Mouse (Mus musculus) forebrain, embryonic 16.5 days (tissue): ENCODE measurements around the gene Phf21a. TPM values are rescaled to one million over a fixed set of nuclear protein-coding genes. Genes with fewer than 3 reads are reported as not detected.

ENCODE experiments used
- ATAC-seq: fragments of 200-750 bp; cut with Nextera tagmentation; 2 replicates; pipeline ENCODE4 v1.8.0; 2017; ENCODE audit warnings: mild to moderate bottlenecking, moderate library complexity
- H3K27ac ChIP-seq: fragments of 300-500 bp; sonication (generic); 2 replicates; pipeline ENCODE4 v1.5.1; 2014; ENCODE audit warnings: low read length, control low read depth
- H3K27me3 ChIP-seq: fragments of 300-500 bp; sonication (generic); replicated peaks from 2 replicates; pipeline ENCODE4 v1.6.1; 2014; ENCODE audit warnings: low read length; ENCODE audit not compliant: control insufficient read depth, insufficient read depth
- H3K36me3 ChIP-seq: fragments of 300-500 bp; sonication (generic); 2 replicates; pipeline ENCODE4 v1.6.1; 2014; ENCODE audit not compliant: control insufficient read depth, insufficient read depth
- H3K4me1 ChIP-seq: fragments of 300-500 bp; sonication (generic); replicated peaks from 2 replicates; pipeline ENCODE4 v1.6.1; 2014; ENCODE audit warnings: low read length; ENCODE audit not compliant: control insufficient read depth, insufficient read depth
- H3K4me2 ChIP-seq: fragments of 300-500 bp; sonication (generic); 2 replicates; pipeline ENCODE4 v1.6.1; 2014; ENCODE audit warnings: mild to moderate bottlenecking, low read length, control low read depth
- H3K4me3 ChIP-seq: fragments of 300-500 bp; sonication (generic); replicated peaks from 2 replicates; pipeline ENCODE4 v1.5.1; 2014; ENCODE audit warnings: mild to moderate bottlenecking, low read length, control low read depth
- H3K9ac ChIP-seq: fragments of 300-500 bp; sonication (generic); replicated peaks from 2 replicates; pipeline ENCODE4 v1.6.1; 2014; ENCODE audit warnings: low read depth, low read length, control low read depth
- H3K9me3 ChIP-seq: fragments of 300-500 bp; sonication (generic); 2 replicates; pipeline ENCODE4 v1.6.1; 2016; ENCODE audit warnings: low read length; ENCODE audit not compliant: control insufficient read depth
- WGBS: fragments of 180-500 bp; shearing (Covaris S2); extraction: QIAGEN DNeasy Blood & Tissue Kit; methylation state at CpG from one replicate; pipeline ENCODE4 v1.1.7; 2014; 5-methylcytosine and 5-hydroxymethylcytosine counted together
- polyA plus RNA-seq: library from polyadenylated mRNA; unstranded; fragments of >200 nt; fragmentation: Nextera tagmentation; extraction: Ambion mirVana; gene quantifications from 2 replicates; pipeline ENCODE4 v1.2.1, GENCODE M21; 2015

Gene Phf21a
- polyA plus RNA-seq, 1 experiment from 2014 or later: 43.5 TPM

DNA sequence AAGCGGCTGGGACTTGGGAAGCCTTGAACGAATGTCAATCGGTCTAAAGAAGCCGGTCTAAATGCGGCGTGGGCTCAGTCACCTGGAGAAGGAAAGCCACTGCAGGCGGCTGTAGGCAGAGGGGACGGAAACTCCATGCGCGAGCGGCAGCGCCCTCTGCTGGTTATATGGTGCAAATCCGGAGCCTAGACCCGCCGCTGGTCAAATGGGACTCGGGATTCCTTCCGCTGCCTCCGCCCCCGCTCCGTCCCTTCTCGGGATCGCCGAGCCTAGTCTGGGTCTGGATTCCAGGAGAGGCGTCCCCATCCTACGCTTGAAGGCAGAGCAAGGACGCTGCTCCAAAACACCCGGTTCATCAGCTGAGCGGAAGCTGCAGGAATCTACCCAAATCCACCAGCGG lies 34.4 kb upstream of the Phf21a start:
- WGBS: under 1% methylated on average over 29 of the region's 29 CpGs
- peak; percentile 63 for ATAC-seq

DNA sequence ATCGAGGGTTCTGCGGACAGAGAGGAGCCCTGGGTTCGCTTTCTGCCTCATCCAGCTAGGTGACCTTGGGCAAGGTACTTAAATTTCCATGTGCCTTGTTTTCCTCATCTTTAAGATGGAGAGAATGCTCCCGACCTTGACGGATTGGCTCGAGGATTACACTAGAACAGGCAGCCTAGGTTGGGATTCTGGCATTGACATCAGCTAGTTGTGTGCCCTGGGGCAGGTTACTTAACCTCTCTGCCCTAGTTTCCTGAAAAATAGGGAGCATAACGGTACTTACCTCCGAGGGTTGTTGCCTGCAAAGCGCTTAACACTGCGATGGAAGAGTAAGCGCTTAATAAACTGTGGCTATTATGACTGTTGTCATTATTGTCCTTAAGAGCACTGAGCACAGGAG lies 34.0 kb upstream of the Phf21a start:
- peaks cover 26% of the 10 kb centered on the region for H3K4me1 ChIP-seq
- H3K4me2 ChIP-seq: peak overlapping the region; percentile 91
- no peaks in the 10 kb centered on the region for H3K36me3 ChIP-seq
- WGBS: 2% methylated on average over 11 of the region's 11 CpGs
- no peak for ATAC-seq
- no peaks in the 10 kb centered on the region for H3K27me3 ChIP-seq
- H3K4me3 ChIP-seq: peak overlapping the region; percentile 72
- peak overlapping the region; percentile 89 for H3K9ac ChIP-seq
- H3K27ac ChIP-seq: peak overlapping the region; percentile 37; the same call in 1 of the 2 replicates
- no peaks in the 10 kb centered on the region for H3K9me3 ChIP-seq

More for the DNA sequence above, 34.4 kb upstream of the Phf21a start:
- no peaks in the 10 kb centered on the region for H3K9me3 ChIP-seq
- peak overlapping the region; percentile 89 for H3K9ac ChIP-seq
- peak overlapping the region; percentile 72 for H3K4me3 ChIP-seq
- H3K36me3 ChIP-seq: no peaks in the 10 kb centered on the region
- peaks cover 26% of the 10 kb centered on the region for H3K4me1 ChIP-seq
- H3K4me2 ChIP-seq: peak overlapping the region; percentile 91
- no peaks in the 10 kb centered on the region for H3K27me3 ChIP-seq
- peak overlapping the region; percentile 37; the same call in 1 of the 2 replicates for H3K27ac ChIP-seq

DNA sequence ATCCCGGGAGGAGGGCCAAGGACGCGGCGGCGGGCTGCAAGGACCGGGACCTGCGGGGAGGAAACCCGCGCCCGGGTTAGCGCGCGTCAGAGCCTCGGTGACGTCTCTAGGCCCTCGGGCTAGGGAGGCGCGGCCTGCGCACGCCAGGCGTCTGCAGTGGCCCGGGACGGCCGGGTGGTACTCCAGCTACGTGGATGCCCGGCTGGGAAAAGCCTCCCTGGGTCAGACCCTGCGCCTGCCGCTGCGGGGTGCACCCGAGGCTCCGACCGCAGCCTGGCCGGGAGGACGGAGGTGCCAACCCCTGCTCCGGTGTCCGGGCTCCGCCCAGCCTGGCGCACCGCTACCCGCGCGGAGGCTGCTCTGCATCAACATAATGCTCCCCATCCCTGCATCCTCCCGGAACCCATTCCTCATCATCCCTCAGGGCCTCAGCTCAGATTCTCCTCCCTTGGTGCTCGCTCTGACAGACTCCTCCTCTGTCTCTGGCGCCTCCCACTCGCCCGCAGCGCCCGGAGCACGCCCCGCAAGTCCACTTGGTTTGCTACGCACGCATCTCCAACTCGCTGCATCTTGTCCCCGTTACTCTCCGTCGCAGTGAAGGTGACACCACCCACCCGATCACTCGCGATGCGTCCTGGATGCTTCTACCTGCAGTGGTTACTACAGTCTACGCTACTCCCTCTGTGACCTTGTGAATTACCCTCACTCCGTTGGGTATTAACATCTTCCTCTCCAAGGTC lies 33.3 kb upstream of the Phf21a start:
- Histone ChIP-seq H3K4me1 (peaks cover 26% of the 10 kb centered on the region), H3K27ac (peak overlapping the region; percentile 86), H3K9me3 (no peaks in the 10 kb centered on the region), H3K9ac (peak overlapping the region; percentile 89), H3K4me2 (peak overlapping the region; percentile 91), H3K36me3 (no peaks in the 10 kb centered on the region), H3K4me3 (peak overlapping the region; percentile 72), H3K27me3 (no peaks in the 10 kb centered on the region)
- peak; percentile 82 for ATAC-seq
- under 1% methylated on average over 63 of the region's 63 CpGs for WGBS

DNA sequence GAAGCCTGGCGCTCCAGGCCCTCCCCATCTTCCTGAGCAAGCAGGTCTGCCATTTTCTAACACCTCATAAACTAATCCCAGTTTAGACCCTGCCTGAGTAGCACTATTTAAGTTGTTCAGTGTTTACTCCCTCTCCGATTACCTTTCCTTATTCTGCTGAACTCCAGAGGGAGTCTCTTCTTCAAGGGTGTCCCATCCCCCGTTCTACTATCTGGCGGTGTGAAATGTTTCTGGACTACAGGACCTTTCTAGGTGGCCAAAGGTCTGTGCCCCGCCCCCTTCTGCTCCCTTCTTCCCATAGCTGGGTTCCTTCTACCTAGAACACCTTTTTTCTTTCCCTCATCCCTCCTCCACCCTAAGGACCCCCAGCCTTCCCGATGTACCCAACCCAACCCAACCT lies 32.6 kb upstream of the Phf21a start:
- Histone ChIP-seq H3K27me3 (no peaks in the 10 kb centered on the region), H3K9me3 (no peaks in the 10 kb centered on the region), H3K9ac (peak overlapping the region; percentile 89; the same call in 1 of the 2 replicates), H3K4me1 (peaks cover 22% of the 10 kb centered on the region), H3K27ac (peak overlapping the region; percentile 86), H3K36me3 (no peaks in the 10 kb centered on the region), H3K4me2 (peak overlapping the region; percentile 91), H3K4me3 (peak overlapping the region; percentile 72)
- no peak for ATAC-seq
- WGBS: 11% methylated on average over 6 of the region's 6 CpGs

DNA sequence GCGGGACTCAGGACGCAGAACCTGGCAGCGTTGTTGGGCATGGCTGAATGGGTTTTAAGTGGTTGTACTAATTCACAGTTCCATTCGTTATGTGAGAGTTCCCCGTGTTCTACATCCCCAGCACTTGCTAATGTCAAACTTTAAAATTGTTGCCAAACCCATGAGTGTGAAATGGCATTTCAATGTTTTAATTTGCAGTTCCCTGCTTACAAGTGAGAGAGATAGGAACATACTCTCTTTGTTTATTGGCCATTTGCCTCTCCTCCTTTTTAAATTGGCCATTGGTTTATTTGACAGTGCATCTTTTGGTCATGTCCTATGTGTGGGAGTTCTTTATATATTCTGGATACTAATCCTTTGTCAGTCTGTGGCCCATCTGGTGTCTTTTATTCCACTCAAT lies 31.6 kb upstream of the Phf21a start:
- Histone ChIP-seq H3K36me3 (no peaks in the 10 kb centered on the region), H3K27ac (no peak overlapping the region), H3K4me2 (no peak overlapping the region), H3K4me3 (no peak overlapping the region), H3K4me1 (peaks cover 12% of the 10 kb centered on the region), H3K27me3 (no peaks in the 10 kb centered on the region), H3K9ac (no peak overlapping the region), H3K9me3 (no peaks in the 10 kb centered on the region)
- no peak for ATAC-seq
- WGBS: 54% methylated on average over 5 of the region's 5 CpGs

DNA sequence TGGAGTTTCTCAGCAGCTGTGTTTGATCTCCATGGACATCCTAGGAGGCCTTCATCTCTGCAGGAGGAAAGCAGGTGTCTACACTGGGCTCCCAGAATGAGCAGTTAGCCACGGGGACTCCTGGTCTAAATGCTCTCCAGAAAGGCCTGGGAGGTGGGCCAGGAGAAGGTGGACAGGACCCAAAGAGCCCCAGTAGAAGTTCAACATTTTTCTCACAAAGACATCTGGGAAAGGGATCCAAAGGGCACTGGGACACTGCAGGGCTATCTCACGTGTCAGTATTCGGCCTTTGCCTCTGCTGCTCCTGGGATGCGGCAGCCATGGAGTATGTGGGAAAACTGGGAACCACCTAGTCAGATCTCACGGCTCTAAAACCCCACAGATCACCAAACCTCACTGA lies 29.8 kb upstream of the Phf21a start:
- H3K4me1 ChIP-seq: peaks cover 11% of the 10 kb centered on the region; the same call in 1 of the 2 replicates
- no peak overlapping the region for H3K9ac ChIP-seq
- H3K4me3 ChIP-seq: no peak overlapping the region
- H3K27ac ChIP-seq: no peak overlapping the region
- no peak overlapping the region for H3K4me2 ChIP-seq
- 72% methylated on average over 5 of the region's 5 CpGs for WGBS
- no peaks in the 10 kb centered on the region for H3K9me3 ChIP-seq
- no peaks in the 10 kb centered on the region for H3K36me3 ChIP-seq
- no peak for ATAC-seq
- no peaks in the 10 kb centered on the region for H3K27me3 ChIP-seq

DNA sequence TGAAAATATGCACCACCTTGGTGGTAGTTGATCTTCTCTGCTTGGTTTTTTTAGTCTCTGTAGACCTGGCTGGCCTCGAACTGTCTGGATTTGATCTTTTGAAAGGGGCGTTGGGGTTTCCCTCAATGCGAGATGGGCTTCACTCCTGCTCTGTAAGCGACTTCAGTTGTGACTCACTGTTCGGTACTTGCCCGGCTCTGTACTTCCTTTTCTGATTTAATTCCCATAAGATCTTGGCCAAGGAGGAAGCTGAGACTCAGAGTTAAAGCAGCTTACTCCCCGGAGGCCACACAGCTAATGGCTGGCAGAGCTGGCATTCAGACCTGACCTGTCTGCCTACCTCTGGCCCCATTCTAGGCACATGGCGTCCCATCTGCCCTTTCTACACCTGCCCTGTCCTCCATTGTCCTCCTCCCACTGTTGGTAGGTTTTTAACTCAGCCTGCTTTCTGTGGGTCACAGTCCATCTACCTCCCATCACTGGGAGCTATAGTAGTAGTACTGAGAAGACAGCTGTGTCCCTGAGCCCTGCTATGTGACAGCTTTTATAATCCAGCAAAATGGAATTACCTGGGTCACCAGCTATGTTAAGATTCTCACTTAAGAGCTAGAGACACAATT lies 27.5 kb upstream of the Phf21a start:
- H3K9ac ChIP-seq: no peak overlapping the region
- ATAC-seq: no peak
- no peak overlapping the region for H3K27ac ChIP-seq
- WGBS: 85% methylated on average over 8 of the region's 8 CpGs
- no peaks in the 10 kb centered on the region for H3K27me3 ChIP-seq
- H3K4me1 ChIP-seq: 0 out of 2 replicates have a peak, but pooled peaks cover 3% of the 10 kb centered on the region
- no peaks in the 10 kb centered on the region for H3K36me3 ChIP-seq
- no peak overlapping the region for H3K4me3 ChIP-seq
- H3K9me3 ChIP-seq: no peaks in the 10 kb centered on the region
- H3K4me2 ChIP-seq: no peak overlapping the region

DNA sequence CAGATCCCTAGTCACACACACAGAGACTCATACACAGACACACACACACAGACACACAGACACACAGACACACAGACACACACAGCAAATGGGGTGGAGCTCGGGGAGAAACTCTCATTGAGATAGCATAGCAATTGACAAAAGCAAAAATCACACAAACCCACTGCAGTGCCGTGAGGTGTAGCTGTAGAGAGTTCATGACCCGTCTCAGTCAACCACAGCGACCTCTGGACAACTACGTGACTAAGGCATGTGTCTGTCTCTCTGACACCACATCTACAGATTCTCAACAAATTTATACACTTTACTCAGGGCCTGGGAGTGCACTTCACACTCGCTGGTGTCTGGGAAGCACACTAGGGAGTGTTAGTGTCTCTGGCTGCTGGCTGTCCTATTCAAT lies 27.0 kb upstream of the Phf21a start:
- no peak overlapping the region for H3K4me3 ChIP-seq
- no peak for ATAC-seq
- H3K27me3 ChIP-seq: no peaks in the 10 kb centered on the region
- H3K9ac ChIP-seq: no peak overlapping the region
- WGBS: 72% methylated on average over 6 of the region's 6 CpGs
- no peak overlapping the region for H3K27ac ChIP-seq
- H3K36me3 ChIP-seq: no peaks in the 10 kb centered on the region
- 0 out of 2 replicates have a peak, but pooled peaks cover 2% of the 10 kb centered on the region for H3K4me1 ChIP-seq
- H3K4me2 ChIP-seq: no peak overlapping the region
- no peaks in the 10 kb centered on the region for H3K9me3 ChIP-seq

DNA sequence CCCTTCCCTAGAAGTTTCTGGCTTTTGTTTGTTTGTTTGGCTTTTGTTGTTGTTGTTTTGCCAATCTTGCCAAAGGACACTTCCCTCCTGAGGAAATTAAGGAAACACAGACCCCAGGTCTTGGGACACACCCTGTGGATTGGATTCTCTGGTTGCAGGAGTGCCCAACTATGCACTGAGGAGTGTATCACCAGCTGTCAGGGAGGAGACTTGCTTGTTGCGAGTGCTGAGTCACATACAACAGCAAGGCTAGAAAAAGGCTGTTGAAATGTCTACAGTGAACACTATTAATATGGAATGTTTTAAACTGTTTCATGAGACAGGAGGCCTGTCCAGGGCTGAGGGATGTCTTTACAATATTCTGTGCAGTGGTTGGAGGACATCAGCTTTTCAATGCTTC lies 26.0 kb upstream of the Phf21a start:
- Histone ChIP-seq H3K4me1 (0 out of 2 replicates have a peak, but pooled peaks cover 2% of the 10 kb centered on the region), H3K4me2 (no peak overlapping the region), H3K27ac (no peak overlapping the region), H3K27me3 (no peaks in the 10 kb centered on the region), H3K36me3 (no peaks in the 10 kb centered on the region), H3K9ac (no peak overlapping the region), H3K9me3 (no peaks in the 10 kb centered on the region), H3K4me3 (no peak overlapping the region)
- WGBS: 58% methylated on average over 1 of the region's 1 CpGs
- ATAC-seq: no peak
